Mouse (Mus musculus) liver, embryonic 11.5 days (tissue): ENCODE measurements around the gene Pdzrn3. TPM values are rescaled to one million over a fixed set of nuclear protein-coding genes. Genes with fewer than 3 reads are reported as not detected.

ENCODE experiments used
- ATAC-seq: fragments of 200-750 bp; cut with Nextera tagmentation; replicated peaks from 2 replicates; pipeline ENCODE4 v1.8.0; 2017; ENCODE audit warnings: moderate number of reproducible peaks, mild to moderate bottlenecking, moderate TSS enrichment, moderate library complexity; ENCODE audit not compliant: low FRiP score
- DNase-seq: peaks from one replicate; pipeline ENCODE4 v3.0.0-alpha.2; 2017; ENCODE audit warnings: low spot score
- H3K27ac ChIP-seq: fragments of 300-500 bp; sonication (generic); 2 replicates; pipeline ENCODE4 v1.5.1; 2014; ENCODE audit warnings: mild to moderate bottlenecking, low read depth, low read length, control low read depth
- H3K27me3 ChIP-seq: fragments of 300-500 bp; sonication (generic); replicated peaks from 2 replicates; pipeline ENCODE4 v1.6.1; 2014; ENCODE audit warnings: low read length, mixed read lengths; ENCODE audit not compliant: control insufficient read depth, insufficient read depth
- H3K36me3 ChIP-seq: fragments of 300-500 bp; sonication (generic); 2 replicates; pipeline ENCODE4 v1.6.1; 2014; ENCODE audit warnings: mild to moderate bottlenecking, low read length, moderate library complexity, mixed read lengths; ENCODE audit not compliant: control insufficient read depth, insufficient read depth
- H3K4me1 ChIP-seq: fragments of 300-500 bp; sonication (generic); replicated peaks from 2 replicates; pipeline ENCODE4 v1.6.1; 2014; ENCODE audit warnings: low read length, mixed read lengths; ENCODE audit not compliant: control insufficient read depth, insufficient read depth
- H3K4me2 ChIP-seq: fragments of 300-500 bp; sonication (generic); 2 replicates; pipeline ENCODE4 v1.6.1; 2014; ENCODE audit warnings: mild to moderate bottlenecking, control low read depth, moderate library complexity
- H3K4me3 ChIP-seq: fragments of 300-500 bp; sonication (generic); 2 replicates; pipeline ENCODE4 v1.5.1; 2014; ENCODE audit warnings: low read depth, low read length, control low read depth
- H3K9ac ChIP-seq: fragments of 300-500 bp; sonication (generic); 2 replicates; pipeline ENCODE4 v1.6.1; 2014; ENCODE audit warnings: low read depth, low read length, control low read depth
- H3K9me3 ChIP-seq: fragments of 300-500 bp; sonication (generic); 2 replicates; pipeline ENCODE4 v1.6.1; 2016; ENCODE audit warnings: low read length, inconsistent platforms, mixed read lengths; ENCODE audit not compliant: control insufficient read depth
- whole genome bisulfite sequencing: fragments of 180-500 bp; shearing (Covaris S2); extraction: QIAGEN DNeasy Blood & Tissue Kit; methylation state at CpG from one replicate; pipeline ENCODE4 v1.1.7; 2014; 5-methylcytosine and 5-hydroxymethylcytosine counted together
- polyA plus RNA-seq: library from polyadenylated mRNA; unstranded; fragments of >200 nt; fragmentation: Nextera tagmentation; extraction: Ambion mirVana; gene quantifications from 2 replicates; pipeline ENCODE4 v1.2.1, GENCODE M21; 2014

The Pdzrn3 gene
- 2.6 and 4.8 TPM in 2 replicates for polyA plus RNA-seq

DNA sequence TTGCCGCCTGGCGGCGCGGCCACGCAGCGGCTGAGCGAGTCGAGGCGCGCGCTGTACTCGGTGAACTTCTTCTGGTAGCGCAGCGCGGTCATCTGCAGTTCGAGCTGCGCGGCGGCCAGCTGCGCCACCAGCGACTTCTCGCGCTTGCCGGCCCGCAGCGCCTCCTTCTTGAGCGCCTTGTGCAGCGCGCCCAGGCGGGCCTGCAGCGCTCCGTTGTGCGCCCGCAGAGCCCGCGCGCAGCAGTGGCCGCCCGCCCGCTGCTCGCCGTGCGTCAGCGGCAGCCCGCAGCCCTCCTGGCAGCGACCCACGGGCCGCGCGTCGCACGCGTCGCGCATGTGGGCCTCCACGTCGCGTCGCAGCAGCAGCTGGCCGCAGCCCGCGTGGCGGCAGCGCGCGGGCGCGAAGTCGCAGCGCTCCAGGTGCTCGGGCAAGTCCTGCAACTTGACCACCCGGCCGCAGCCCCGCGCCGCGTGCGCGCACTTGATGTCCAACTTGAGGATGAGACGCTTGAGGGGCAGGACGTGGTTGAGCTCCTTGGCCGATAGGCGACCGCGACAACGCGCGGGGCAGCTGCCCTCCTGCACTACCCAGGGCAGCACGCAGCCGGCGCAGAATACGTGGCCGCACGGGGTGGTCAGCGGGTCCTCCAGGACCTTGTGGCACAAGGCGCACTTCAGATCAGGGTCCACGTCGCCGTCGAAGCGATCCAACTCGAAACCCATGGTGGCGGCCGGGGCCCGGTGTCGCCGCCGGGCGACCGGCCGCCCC lies at the start of gene Pdzrn3:
Gene Pdzrn3 (minus strand): TSS at position 731 of the 768 bp plus-strand sequence.
- peak within 1 kb of the TSS; percentile 68 for H3K4me2 ChIP-seq
- peak within 1 kb of the TSS; percentile 53 for H3K9ac ChIP-seq
- ATAC-seq (peak; percentile 29), DNase-seq (peak; percentile 72)
- peak within 1 kb of the TSS; percentile 77 for H3K27ac ChIP-seq
- peak within 1 kb of the TSS; percentile 63 for H3K4me3 ChIP-seq
- H3K4me1 ChIP-seq, result peaks cover 2% of the 10 kb centered on the region; the same call in 1 of the 2 replicates
- no peaks in the 10 kb centered on the region for H3K36me3 ChIP-seq
- no peaks in the 10 kb centered on the region for H3K9me3 ChIP-seq
- H3K27me3 ChIP-seq, result peaks cover 28% of the 10 kb centered on the region
- WGBS, result under 1% methylated on average over 107 of the region's 111 CpGs

DNA sequence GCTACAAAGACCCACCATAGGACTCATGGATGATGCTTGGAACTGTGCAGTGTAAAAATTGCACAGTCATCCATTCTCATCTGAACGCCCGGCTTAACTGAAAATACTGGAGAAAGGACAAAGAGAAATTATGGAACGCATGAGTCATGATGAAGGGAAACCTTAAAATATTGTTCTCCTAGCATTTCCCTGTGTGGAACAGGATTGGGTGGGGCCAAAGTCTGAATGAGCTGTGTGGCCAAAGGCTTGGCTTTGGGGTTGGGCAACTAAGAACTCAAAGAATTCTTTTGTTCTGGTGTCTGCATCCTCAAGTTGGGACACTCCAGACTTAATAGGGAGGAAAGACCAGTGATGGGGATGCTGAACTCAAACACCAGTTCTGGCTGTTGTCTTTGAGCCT lies 49.6 kb upstream of the Pdzrn3 start:
- H3K36me3 ChIP-seq, result no peaks in the 10 kb centered on the region
- 93% methylated on average over 3 of the region's 3 CpGs for WGBS
- no peaks in the 10 kb centered on the region for H3K9me3 ChIP-seq
- ATAC-seq, result no peak
- H3K4me2 ChIP-seq, result no peak overlapping the region
- no peaks in the 10 kb centered on the region for H3K27me3 ChIP-seq
- no peak overlapping the region for H3K4me3 ChIP-seq
- no peak for DNase-seq
- H3K9ac ChIP-seq, result no peak overlapping the region
- no peak overlapping the region for H3K27ac ChIP-seq
- no peaks in the 10 kb centered on the region for H3K4me1 ChIP-seq

DNA sequence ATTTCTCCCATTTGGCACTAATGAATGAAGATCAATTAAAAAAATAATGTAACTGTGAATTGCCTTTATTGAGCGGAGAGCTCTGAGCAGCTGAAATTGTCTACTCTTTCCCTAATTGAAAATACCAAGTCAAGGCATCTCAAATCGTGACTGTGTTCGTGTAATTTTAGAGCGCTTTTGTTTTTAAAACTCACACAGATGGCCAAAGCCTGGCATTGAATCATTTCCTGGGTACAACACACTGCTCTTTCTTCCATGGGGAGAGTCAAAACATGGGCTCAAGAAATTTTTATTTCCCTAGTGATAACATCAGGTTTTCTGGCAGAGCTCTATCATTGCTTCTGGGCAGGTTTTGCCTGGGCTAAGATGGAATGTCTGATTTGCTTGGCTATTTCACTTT lies 48.6 kb upstream of the Pdzrn3 start:
- DNase-seq (no peak), ATAC-seq (no peak)
- no peaks in the 10 kb centered on the region for H3K27me3 ChIP-seq
- no peaks in the 10 kb centered on the region for H3K4me1 ChIP-seq
- no peaks in the 10 kb centered on the region for H3K9me3 ChIP-seq
- 92% methylated on average over 4 of the region's 4 CpGs for WGBS
- H3K4me2 ChIP-seq, result no peak overlapping the region
- no peak overlapping the region for H3K27ac ChIP-seq
- no peaks in the 10 kb centered on the region for H3K36me3 ChIP-seq
- no peak overlapping the region for H3K9ac ChIP-seq
- no peak overlapping the region for H3K4me3 ChIP-seq

DNA sequence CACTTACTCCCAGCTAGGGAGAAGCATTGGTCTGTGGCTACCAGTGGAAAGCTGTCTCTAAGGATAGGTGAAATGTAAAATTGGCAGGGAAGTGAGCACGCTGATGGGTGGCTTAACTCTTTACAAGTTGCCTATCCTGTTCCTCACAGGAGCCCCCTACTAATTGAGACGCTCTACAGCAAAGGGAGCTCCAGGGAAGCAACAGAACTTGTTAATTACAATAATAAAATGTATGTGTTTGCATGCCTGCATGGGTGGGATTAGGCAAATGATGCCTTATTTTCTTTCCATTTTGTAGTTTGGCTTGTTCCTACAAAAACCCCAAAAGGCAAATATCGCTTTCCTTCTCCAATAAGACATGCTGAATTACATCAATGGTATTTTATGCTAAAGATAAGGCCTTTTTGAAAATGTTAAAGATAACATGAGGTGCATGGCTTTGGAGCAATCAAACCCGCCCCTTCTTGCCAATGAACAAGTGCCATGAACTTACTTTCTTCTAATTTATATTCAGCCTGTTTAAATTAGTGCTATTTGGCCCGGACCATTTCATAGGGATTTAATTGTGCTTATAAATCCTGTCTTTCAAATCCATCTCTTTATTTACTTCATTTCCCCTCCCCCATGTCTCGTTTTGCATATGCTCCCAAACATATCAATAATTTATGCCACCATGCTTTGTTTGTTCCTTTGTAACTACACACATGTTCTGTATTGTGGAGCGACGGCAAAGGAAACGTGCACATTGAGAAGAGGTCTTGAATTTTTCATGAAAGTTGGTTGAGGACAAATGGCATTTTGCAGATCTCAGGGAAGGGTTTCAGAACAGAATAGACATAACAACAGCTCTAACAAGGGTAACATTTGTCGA lies 44.6 kb upstream of the Pdzrn3 start:
- ATAC-seq (no peak), DNase-seq (no peak)
- Histone ChIP-seq H3K36me3 (no peaks in the 10 kb centered on the region), H3K27me3 (no peaks in the 10 kb centered on the region), H3K4me3 (no peak overlapping the region), H3K27ac (no peak overlapping the region), H3K9me3 (no peaks in the 10 kb centered on the region), H3K4me1 (no peaks in the 10 kb centered on the region), H3K4me2 (no peak overlapping the region), H3K9ac (no peak overlapping the region)
- WGBS, result 68% methylated on average over 10 of the region's 10 CpGs

DNA sequence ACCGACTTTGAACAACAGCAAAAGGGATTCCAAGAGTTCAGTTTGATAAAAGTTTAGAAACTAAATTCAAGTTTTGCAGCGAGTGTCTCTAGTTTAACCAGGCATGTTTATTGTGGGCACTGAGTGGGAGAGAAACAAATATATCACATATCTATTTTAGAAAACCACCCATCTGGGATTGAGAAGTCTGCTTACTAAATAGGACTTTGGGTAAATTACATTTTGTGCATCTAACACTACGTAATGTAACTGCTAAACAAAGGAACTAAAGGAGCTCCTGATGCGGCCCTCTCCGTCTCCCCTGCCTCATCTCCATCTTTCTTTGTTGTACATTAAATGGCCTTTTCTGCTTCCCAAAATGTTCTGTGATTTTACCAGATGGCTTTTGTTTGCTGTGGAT lies 40.5 kb upstream of the Pdzrn3 start:
- H3K27ac ChIP-seq, result no peak overlapping the region
- H3K9me3 ChIP-seq, result no peaks in the 10 kb centered on the region
- H3K4me1 ChIP-seq, result no peaks in the 10 kb centered on the region
- H3K4me2 ChIP-seq, result no peak overlapping the region
- no peak overlapping the region for H3K4me3 ChIP-seq
- no peaks in the 10 kb centered on the region for H3K27me3 ChIP-seq
- no peaks in the 10 kb centered on the region for H3K36me3 ChIP-seq
- ATAC-seq (no peak), DNase-seq (no peak)
- 85% methylated on average over 5 of the region's 5 CpGs for WGBS
- H3K9ac ChIP-seq, result no peak overlapping the region

DNA sequence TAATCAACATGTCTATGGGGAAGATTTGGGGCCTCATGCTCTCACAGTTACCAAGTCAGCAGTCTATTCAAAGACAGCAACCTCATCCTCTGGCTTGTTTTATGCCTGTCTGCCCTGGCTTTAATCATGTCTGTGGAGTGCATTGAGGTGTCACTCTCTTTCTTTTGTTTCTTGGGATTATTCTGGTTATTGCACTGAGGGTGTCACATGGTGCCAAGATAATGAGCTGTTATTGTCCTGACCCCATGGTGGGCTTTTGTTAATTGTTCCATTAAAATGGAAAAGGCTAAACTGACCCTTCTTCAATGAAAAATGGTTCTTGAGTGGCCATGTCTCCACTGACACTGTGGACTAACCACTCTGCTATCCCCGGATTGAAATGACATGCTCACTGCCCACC lies 34.0 kb upstream of the Pdzrn3 start:
- WGBS, result 60% methylated on average over 1 of the region's 1 CpGs
- Histone ChIP-seq H3K9ac (no peak overlapping the region), H3K4me1 (no peaks in the 10 kb centered on the region), H3K27ac (no peak overlapping the region), H3K4me3 (no peak overlapping the region), H3K9me3 (no peaks in the 10 kb centered on the region), H3K27me3 (no peaks in the 10 kb centered on the region), H3K4me2 (no peak overlapping the region), H3K36me3 (no peaks in the 10 kb centered on the region)
- ATAC-seq (no peak), DNase-seq (no peak)

DNA sequence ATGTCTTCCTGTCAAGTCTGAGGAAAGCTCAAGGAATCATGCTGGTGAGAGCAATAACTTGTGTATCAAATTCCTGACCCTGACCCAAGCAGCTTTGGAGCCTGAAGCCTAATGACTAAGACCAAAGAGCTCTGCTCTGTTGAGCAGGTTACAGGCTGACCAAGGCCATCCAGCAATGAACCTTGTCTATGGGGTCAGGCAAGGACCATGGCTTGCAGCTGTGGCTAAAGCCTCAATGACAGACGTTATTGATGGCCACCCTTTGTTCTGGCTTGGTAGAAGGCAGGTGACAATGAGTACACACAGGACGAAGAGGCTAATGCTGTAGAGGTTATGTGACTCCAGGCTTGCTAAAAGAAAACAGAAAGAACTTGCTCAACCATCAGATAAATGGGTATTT lies 33.4 kb upstream of the Pdzrn3 start:
- no peaks in the 10 kb centered on the region for H3K36me3 ChIP-seq
- no peaks in the 10 kb centered on the region for H3K4me1 ChIP-seq
- H3K4me3 ChIP-seq, result no peak overlapping the region
- no peak overlapping the region for H3K4me2 ChIP-seq
- DNase-seq, result no peak
- H3K9ac ChIP-seq, result no peak overlapping the region
- H3K9me3 ChIP-seq, result no peaks in the 10 kb centered on the region
- H3K27ac ChIP-seq, result no peak overlapping the region
- no peak for ATAC-seq
- no peaks in the 10 kb centered on the region for H3K27me3 ChIP-seq
- 37% methylated on average over 2 of the region's 2 CpGs for WGBS

DNA sequence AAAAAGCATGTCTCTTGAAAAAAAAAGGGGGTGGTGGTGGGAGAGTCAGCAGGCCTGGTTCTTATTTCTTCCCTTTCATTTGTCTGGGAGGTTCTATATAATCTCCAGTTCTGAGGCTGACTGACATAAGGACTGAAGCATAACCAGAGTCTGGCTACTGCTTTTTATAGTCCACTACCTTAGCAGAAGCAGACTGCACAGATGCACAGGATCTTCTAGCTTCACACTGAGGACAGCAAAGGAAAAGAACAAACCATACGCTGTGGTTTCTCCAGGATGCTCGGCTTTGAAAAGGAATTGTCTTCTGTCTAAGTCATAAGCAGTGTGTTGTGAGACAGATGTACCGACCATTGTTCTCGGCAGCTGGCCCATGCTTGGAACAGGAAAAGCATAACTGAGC lies 19.0 kb upstream of the Pdzrn3 start:
- Histone ChIP-seq H3K27me3 (no peaks in the 10 kb centered on the region), H3K27ac (no peak overlapping the region), H3K9ac (no peak overlapping the region), H3K4me2 (no peak overlapping the region), H3K4me1 (no peaks in the 10 kb centered on the region), H3K9me3 (no peaks in the 10 kb centered on the region), H3K4me3 (no peak overlapping the region), H3K36me3 (no peaks in the 10 kb centered on the region)
- WGBS, result 76% methylated on average over 4 of the region's 4 CpGs
- DNase-seq (no peak), ATAC-seq (no peak)
